Mouse (Mus musculus) lung, embryonic 16.5 days (tissue): ENCODE results near the gene Tgif1. TPM values are rescaled to one million over a fixed set of nuclear protein-coding genes. Genes with fewer than 3 reads are reported as not detected.

Experiments used
- ATAC-seq: fragments of 200-750 bp; cut with Nextera tagmentation; 2 replicates; pipeline ENCODE4 v1.8.0; 2017; ENCODE audit warnings: low read depth, mild to moderate bottlenecking, moderate library complexity
- H3K27ac ChIP-seq: fragments of 300-500 bp; sonication (generic); 2 replicates; pipeline ENCODE4 v1.5.1; 2014; ENCODE audit warnings: mild to moderate bottlenecking, control low read depth, low read length
- H3K27me3 ChIP-seq: fragments of 300-500 bp; sonication (generic); 2 replicates; pipeline ENCODE4 v1.6.1; 2014; ENCODE audit warnings: low read depth, low read length, mixed read lengths; ENCODE audit not compliant: control insufficient read depth, insufficient read depth
- H3K36me3 ChIP-seq: fragments of 300-500 bp; sonication (generic); 2 replicates; pipeline ENCODE4 v1.6.1; 2014; ENCODE audit warnings: low read length; ENCODE audit not compliant: control insufficient read depth, insufficient read depth
- H3K4me1 ChIP-seq: fragments of 300-500 bp; sonication (generic); replicated peaks from 2 replicates; pipeline ENCODE4 v1.6.1; 2014; ENCODE audit warnings: low read length, mixed read lengths; ENCODE audit not compliant: control insufficient read depth, insufficient read depth
- H3K4me2 ChIP-seq: fragments of 300-500 bp; sonication (generic); 2 replicates; pipeline ENCODE4 v1.6.1; 2014; ENCODE audit warnings: low read depth, low read length, control low read depth
- H3K4me3 ChIP-seq: fragments of 300-500 bp; sonication (generic); 2 replicates; pipeline ENCODE4 v1.5.1; 2014; ENCODE audit warnings: mild to moderate bottlenecking, low read length, control low read depth
- H3K9ac ChIP-seq: fragments of 300-500 bp; sonication (generic); 2 replicates; pipeline ENCODE4 v1.6.1; 2014; ENCODE audit warnings: low read length, control low read depth
- H3K9me3 ChIP-seq: fragments of 300-500 bp; sonication (generic); 2 replicates; pipeline ENCODE4 v1.6.1; 2016; ENCODE audit warnings: low read length; ENCODE audit not compliant: control insufficient read depth
- WGBS: fragments of 180-500 bp; shearing (Covaris S2); extraction: QIAGEN DNeasy Blood & Tissue Kit; methylation state at CpG from one replicate; pipeline ENCODE4 v1.1.7; 2014; 5-methylcytosine and 5-hydroxymethylcytosine counted together
- polyA plus RNA-seq: library from polyadenylated mRNA; unstranded; fragments of >200 nt; fragmentation: Nextera tagmentation; extraction: Ambion mirVana; gene quantifications from 2 replicates; pipeline ENCODE4 v1.2.1, GENCODE M21; 2015

Gene Tgif1
- 63.1 and 69.4 TPM in 2 replicates for polyA plus RNA-seq

- Histone ChIP-seq H3K4me1 (peaks cover 9% of the 10 kb centered on the region), H3K9ac (peak within 1 kb of the TSS; percentile 82), H3K36me3 (no peaks in the 10 kb centered on the region), H3K27me3 (no peaks in the 10 kb centered on the region), H3K4me3 (peak within 1 kb of the TSS; percentile 66), H3K9me3 (no peaks in the 10 kb centered on the region), H3K4me2 (peak within 1 kb of the TSS; percentile 90), H3K27ac (peak within 1 kb of the TSS; percentile 97)
- 0% methylated on average over 29 of the region's 29 CpGs for WGBS
- ATAC-seq = peak; percentile 21
Observed at GRCm38 (mm10) chr17:70853436-70853905, at the start of gene Tgif1. TSS of gene Tgif1 (minus strand) at chr17:70853546.

DNA sequence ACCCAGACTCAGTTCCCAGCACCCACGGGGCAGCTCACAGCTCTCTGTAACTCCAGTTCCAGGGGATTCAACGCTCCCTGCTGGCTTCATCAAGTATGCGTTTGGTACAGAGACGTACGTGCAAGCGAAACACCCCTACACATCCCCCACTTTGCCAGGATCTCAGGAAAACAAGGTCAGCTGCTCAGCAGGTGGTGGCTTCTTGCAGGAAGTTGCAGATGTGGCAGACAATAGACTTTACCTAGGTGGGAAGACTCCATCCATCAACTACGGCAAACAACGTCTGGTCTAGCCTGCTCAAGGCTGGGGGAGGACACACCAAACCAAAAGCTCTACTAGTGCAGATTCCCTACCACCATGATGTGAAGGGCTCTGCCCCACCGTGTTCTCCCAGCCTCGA lies 47.3 kb upstream of the Tgif1 start:
- Histone ChIP-seq H3K9ac (no peak overlapping the region), H3K4me2 (no peak overlapping the region), H3K27ac (no peak overlapping the region), H3K9me3 (no peaks in the 10 kb centered on the region), H3K27me3 (no peaks in the 10 kb centered on the region), H3K4me1 (no peaks in the 10 kb centered on the region), H3K4me3 (no peak overlapping the region), H3K36me3 (no peaks in the 10 kb centered on the region)
- ATAC-seq = no peak
- WGBS = 73% methylated on average over 10 of the region's 10 CpGs

DNA sequence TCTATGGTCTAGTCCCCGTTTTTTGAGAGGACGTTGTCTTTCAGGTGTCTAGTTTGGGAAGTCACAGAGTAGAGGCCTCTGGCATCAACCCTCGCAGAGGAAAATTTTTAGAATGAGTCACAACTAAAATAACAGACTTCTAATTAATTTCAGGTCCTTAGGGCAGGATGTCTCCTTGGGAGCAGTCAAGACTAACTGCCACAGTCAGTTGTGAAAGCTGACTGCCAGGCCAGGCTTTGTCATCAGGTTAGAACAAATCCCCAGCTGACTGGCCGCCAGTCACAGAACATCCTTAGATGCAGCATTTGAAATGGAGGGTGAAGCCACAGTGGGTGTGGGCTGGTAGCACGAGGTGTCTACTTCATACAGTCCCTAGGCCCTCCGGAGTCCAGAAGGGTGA lies 46.3 kb upstream of the Tgif1 start:
- no peaks in the 10 kb centered on the region for H3K36me3 ChIP-seq
- H3K4me3 ChIP-seq = no peak overlapping the region
- H3K27me3 ChIP-seq = no peaks in the 10 kb centered on the region
- WGBS = 83% methylated on average over 6 of the region's 6 CpGs
- no peak overlapping the region for H3K27ac ChIP-seq
- H3K9me3 ChIP-seq = no peaks in the 10 kb centered on the region
- no peak overlapping the region for H3K9ac ChIP-seq
- H3K4me2 ChIP-seq = no peak overlapping the region
- no peak for ATAC-seq
- H3K4me1 ChIP-seq = no peaks in the 10 kb centered on the region

- H3K36me3 ChIP-seq = no peaks in the 10 kb centered on the region
- ATAC-seq = no peak
- H3K9ac ChIP-seq = no peak overlapping the region
- no peaks in the 10 kb centered on the region for H3K9me3 ChIP-seq
- no peak overlapping the region for H3K27ac ChIP-seq
- WGBS = 85% methylated on average over 9 of the region's 9 CpGs
- H3K4me2 ChIP-seq = no peak overlapping the region
- no peaks in the 10 kb centered on the region for H3K27me3 ChIP-seq
- H3K4me3 ChIP-seq = no peak overlapping the region
- no peaks in the 10 kb centered on the region for H3K4me1 ChIP-seq
Observed at GRCm38 (mm10) chr17:70894867-70895266, 41.5 kb upstream of the Tgif1 start.

GRCm38 (mm10) chr17:70893151-70893550 lies 39.8 kb upstream of the Tgif1 start:
- Histone ChIP-seq H3K4me2 (no peak overlapping the region), H3K9me3 (no peaks in the 10 kb centered on the region), H3K9ac (no peak overlapping the region), H3K36me3 (no peaks in the 10 kb centered on the region), H3K27me3 (no peaks in the 10 kb centered on the region), H3K4me1 (no peaks in the 10 kb centered on the region), H3K4me3 (no peak overlapping the region), H3K27ac (no peak overlapping the region)
- no peak for ATAC-seq
- 51% methylated on average over 5 of the region's 5 CpGs for WGBS

DNA sequence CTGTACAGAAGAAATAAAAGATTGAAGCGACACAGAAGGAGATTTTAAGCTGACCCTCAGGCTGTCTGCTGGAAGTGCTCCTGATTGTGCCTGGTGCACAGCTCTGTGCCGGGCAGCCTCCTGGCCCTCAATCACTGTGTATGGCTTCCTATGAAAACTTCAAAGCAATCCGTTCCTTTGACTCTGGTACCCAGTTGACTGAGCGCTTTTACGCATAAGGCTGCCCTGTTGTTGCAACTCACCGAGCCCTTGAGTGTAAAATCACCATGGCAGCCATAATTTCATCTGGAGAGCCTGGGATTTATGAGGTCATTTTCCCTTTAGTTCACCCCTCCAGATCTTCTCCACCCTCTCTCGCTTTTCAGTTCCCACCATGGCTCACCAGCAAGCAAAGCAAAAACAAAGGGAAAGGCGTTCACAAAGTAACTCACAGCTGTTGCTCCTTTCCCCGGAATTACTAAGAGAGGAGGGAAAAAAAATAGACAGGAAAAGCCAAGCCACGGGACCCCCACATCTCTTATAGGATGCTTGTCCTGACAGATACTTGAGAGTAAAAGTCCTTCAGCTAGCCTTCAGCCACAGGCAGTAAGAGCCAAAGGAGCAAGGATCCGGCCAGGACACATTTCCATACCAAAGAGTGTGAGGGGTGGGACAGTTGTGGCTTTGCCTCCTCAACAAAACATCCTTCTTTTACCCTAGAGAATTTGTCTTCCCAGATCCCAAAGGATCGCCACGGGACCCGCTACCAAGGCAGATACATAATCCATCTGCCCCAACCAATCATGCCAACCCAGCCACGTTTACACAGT lies 39.1 kb upstream of the Tgif1 start:
- Histone ChIP-seq H3K9me3 (no peaks in the 10 kb centered on the region), H3K4me2 (no peak overlapping the region), H3K4me1 (no peaks in the 10 kb centered on the region), H3K9ac (no peak overlapping the region), H3K36me3 (no peaks in the 10 kb centered on the region), H3K27me3 (no peaks in the 10 kb centered on the region), H3K27ac (no peak overlapping the region), H3K4me3 (no peak overlapping the region)
- ATAC-seq = no peak; the same call in 1 of the 2 replicates
- 32% methylated on average over 15 of the region's 15 CpGs for WGBS

DNA sequence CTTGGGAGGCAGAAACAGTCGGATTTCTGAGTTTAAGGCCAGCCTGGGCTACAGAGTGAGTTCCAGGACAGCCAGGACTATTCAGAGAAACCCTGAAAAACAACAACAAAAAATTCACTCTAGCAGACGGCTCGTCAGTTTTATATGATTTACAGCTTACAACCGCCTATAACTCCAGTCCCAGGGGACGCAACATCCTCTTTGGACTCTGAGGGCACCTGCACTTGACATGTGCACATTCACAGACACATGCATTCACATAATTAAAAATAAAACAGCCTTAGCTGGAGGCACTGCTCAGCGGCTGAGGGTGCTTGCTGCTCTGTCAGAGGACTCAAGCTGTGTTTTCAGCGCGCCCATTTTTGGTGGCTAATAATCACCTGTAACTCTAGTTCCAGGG lies 37.2 kb upstream of the Tgif1 start:
- H3K4me2 ChIP-seq = no peak overlapping the region
- H3K27ac ChIP-seq = no peak overlapping the region
- H3K27me3 ChIP-seq = no peaks in the 10 kb centered on the region
- no peaks in the 10 kb centered on the region for H3K9me3 ChIP-seq
- H3K9ac ChIP-seq = no peak overlapping the region
- H3K4me3 ChIP-seq = no peak overlapping the region
- H3K4me1 ChIP-seq = no peaks in the 10 kb centered on the region; the same call in 1 of the 2 replicates
- no peaks in the 10 kb centered on the region for H3K36me3 ChIP-seq
- ATAC-seq = no peak
- 84% methylated on average over 8 of the region's 8 CpGs for WGBS

DNA sequence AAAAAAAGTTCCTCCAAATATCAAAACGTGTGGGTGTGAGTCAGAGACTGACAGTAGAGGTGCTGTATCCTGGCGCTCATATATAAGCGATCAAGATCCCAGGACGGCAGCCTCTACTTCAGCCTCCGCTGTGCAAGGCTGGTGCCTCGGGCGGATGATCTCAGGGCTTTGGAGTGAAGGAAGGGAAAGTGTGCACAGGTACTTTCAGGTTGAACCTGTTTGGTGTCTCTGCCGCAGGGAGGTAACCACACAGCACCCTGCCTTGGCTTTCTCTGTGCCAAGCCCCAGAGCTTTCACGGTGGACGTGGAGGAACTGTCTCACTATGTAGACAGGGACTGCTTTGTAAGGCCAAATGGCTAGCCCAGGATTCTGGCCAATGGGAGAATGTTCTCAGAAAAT lies 35.3 kb upstream of the Tgif1 start:
- H3K27ac ChIP-seq = no peak overlapping the region
- no peaks in the 10 kb centered on the region; the same call in 1 of the 2 replicates for H3K4me1 ChIP-seq
- H3K4me2 ChIP-seq = no peak overlapping the region
- no peak overlapping the region for H3K9ac ChIP-seq
- peak; percentile 80 for ATAC-seq
- no peaks in the 10 kb centered on the region for H3K27me3 ChIP-seq
- H3K36me3 ChIP-seq = no peaks in the 10 kb centered on the region
- H3K9me3 ChIP-seq = no peaks in the 10 kb centered on the region
- 54% methylated on average over 10 of the region's 10 CpGs for WGBS
- no peak overlapping the region for H3K4me3 ChIP-seq

DNA sequence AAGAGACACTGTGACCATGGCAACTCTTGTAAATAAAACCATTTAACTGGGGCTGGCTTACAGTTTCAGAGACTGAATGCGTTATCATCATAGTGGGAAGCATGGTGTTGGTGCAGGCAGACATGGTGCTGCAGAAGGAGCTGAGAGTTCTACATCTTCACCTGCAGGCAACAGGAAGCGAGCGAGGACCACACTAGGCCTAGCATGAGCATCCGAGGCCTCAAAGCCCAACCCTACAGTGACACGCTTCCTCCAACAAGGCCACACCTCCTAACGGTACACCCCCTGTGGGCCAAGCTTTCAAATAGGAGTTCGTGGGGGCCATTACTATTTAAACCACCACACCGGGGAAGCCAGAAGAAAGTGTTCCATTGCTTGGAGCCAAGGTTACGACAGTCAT lies 34.5 kb upstream of the Tgif1 start:
- Histone ChIP-seq H3K36me3 (no peaks in the 10 kb centered on the region), H3K27me3 (no peaks in the 10 kb centered on the region), H3K9me3 (no peaks in the 10 kb centered on the region), H3K4me2 (no peak overlapping the region), H3K27ac (no peak overlapping the region), H3K4me3 (no peak overlapping the region), H3K9ac (no peak overlapping the region), H3K4me1 (no peaks in the 10 kb centered on the region; the same call in 1 of the 2 replicates)
- 89% methylated on average over 9 of the region's 9 CpGs for WGBS
- ATAC-seq = no peak
